ENCODE assay signal across 21 mouse cellular contexts in the genomic region with DNA sequence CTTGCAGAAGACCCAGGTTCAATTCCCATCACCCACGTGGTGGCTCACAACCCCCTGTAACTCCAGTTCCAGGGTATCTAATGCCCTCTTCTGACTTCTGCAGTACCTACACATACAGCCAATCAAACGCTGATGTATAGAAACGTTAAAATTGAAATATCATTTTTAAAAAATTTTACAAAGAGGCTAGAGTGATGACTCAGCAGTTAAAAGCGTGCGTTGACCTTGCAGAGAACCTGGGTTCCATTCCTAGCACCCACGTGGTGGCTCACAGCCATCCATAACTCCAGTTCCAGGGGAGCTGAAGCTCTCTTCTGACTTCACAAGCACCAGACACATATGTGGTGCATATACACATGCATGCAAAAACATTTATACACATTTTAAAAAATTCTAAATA. TPM values are rescaled to one million over a fixed set of nuclear protein-coding genes. Genes with fewer than 3 reads are reported as not detected.
"Had no signal": no experiment of that assay in that cellular context is flagged by ENCODE, and none has a peak within 500 bp of the region (broad histone marks: within the 10 kb centered on the region; RNA-seq: fewer than 3 reads in every experiment).

No protein-coding gene starts in this region.

- H3K9me3 ChIP-seq: lung, embryonic 15.5 days; megakaryocyte, embryonic 14.5 days; midbrain, embryonic 15.5 days; neural tube, embryonic 12.5 days; stomach, embryonic 15.5 days had no signal

- H3K4me1 ChIP-seq: lung, embryonic 15.5 days; megakaryocyte, embryonic 14.5 days; midbrain, embryonic 13.5 days; midbrain, embryonic 15.5 days; neural tube, embryonic 12.5 days; stomach, embryonic 15.5 days had no signal

- H3K9ac ChIP-seq: liver, postnatal 0 days; lung, embryonic 15.5 days; midbrain, embryonic 13.5 days; midbrain, embryonic 15.5 days; neural tube, embryonic 12.5 days; stomach, embryonic 15.5 days had no signal

- H3K27ac ChIP-seq: lung, embryonic 15.5 days; macrophage; midbrain, embryonic 13.5 days; midbrain, embryonic 15.5 days; neural tube, embryonic 12.5 days; stomach, embryonic 15.5 days; stomach, postnatal 0 days had no signal

- H3K4me3 ChIP-seq: lung, embryonic 15.5 days; megakaryocyte, embryonic 14.5 days; midbrain, embryonic 13.5 days; midbrain, embryonic 15.5 days; neural tube, embryonic 12.5 days; stomach, embryonic 15.5 days had no signal

- H3K4me2 ChIP-seq: lung, embryonic 15.5 days; midbrain, embryonic 11.5 days; midbrain, embryonic 13.5 days; midbrain, embryonic 15.5 days; neural tube, embryonic 12.5 days; stomach, embryonic 15.5 days had no signal

- ATAC-seq: liver, postnatal 0 days; lung, postnatal 0 days; midbrain, embryonic 13.5 days; midbrain, embryonic 15.5 days had no signal

- H3K36me3 ChIP-seq: lung, embryonic 15.5 days; midbrain, embryonic 13.5 days; midbrain, embryonic 15.5 days; neural tube, embryonic 12.5 days; stomach, embryonic 15.5 days had no signal

- H3K27me3 ChIP-seq: lung, embryonic 15.5 days; midbrain, embryonic 13.5 days; midbrain, embryonic 15.5 days; neural tube, embryonic 12.5 days; stomach, embryonic 15.5 days had no signal

- DNase-seq: liver, postnatal 0 days; lung, adult 2 months; lung, postnatal 14 days; lung, postnatal 36 days; right cerebral cortex, postnatal 14 days; thymus, postnatal 14 days; thymus, postnatal 4 days had no signal

RNA-seq across cellular contexts. Expression of gene Ninj2, which starts 38.7 kb away (rescaled TPM):
- total RNA-seq: megakaryocyte progenitor cell, adult 5-6 weeks; midbrain, postnatal 0 days; neutrophil, adult 5-6 weeks had no signal
- polyA plus RNA-seq: macrophage; midbrain, embryonic 11.5 days; midbrain, embryonic 13.5 days; midbrain, embryonic 15.5 days; midbrain, postnatal 0 days; neural tube, embryonic 12.5 days; neural tube, embryonic 14.5 days; stomach, embryonic 15.5 days; stomach, postnatal 0 days had no signal
